Mouse (Mus musculus) kidney, adult 2 months (tissue): ENCODE data around the gene Efcab3.

Experiments
- CTCF ChIP-seq: fragments of 200-500 bp; conservative IDR thresholded peaks from 2 replicates; pipeline ENCODE4 v1.5.1; 2011; ENCODE audit warnings: low read depth, mild to moderate bottlenecking, control low read depth, low read length, moderate library complexity, mixed read lengths; ENCODE audit not compliant: insufficient read depth, insufficient read length
- POLR2A ChIP-seq: fragments of 200-500 bp; IDR thresholded peaks from one replicate; pipeline ENCODE4 v1.6.1; 2011; ENCODE audit warnings: low read depth, low read length, control low read depth

DNA sequence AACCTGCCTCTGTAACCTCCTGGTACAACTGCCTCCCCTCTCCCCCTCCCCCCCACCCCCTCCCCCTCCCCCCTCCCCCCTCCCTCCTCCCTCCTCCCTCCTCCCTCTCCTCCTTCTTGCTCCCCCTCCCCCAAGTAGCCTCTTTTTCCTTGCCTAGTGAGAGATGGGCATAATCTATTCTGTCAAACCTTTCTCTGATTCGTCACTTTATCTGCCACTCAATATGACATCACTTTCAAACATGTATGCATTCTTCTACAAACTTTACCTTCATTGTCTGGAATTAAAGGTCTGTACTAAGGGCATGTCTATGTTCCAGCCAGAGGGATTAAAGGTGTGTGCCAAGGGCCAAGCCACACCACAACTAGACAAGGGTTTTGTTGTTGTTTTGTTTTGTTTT is 86.4 kb downstream of the Efcab3 start:
- TF ChIP-seq CTCF = no peak
- no peak for TF ChIP-seq POLR2A
